Mouse (Mus musculus) G1E (cell line): ENCODE measurements at regions not wholly inside any gene's neighbourhood (a gene's known extent, or its start where the extent isn't known, plus 50 kb on each side); places are given as distances from the start of the nearest gene placed in this dataset.

Source experiments
- CTCF ChIP-seq: IDR thresholded peaks from 2 replicates; pipeline ENCODE4 v1.5.1; 2012; ENCODE audit warnings: low read depth, low read length, inconsistent platforms, mixed read lengths
- GATA1 ChIP-seq: IDR thresholded peaks from 2 replicates; pipeline ENCODE4 v1.6.1; 2012; ENCODE audit warnings: borderline replicate concordance, low read length, inconsistent platforms, mixed read lengths
- GATA2 ChIP-seq: IDR thresholded peaks from 2 replicates; pipeline ENCODE4 v1.6.1; 2012; ENCODE audit warnings: low read depth, low read length, inconsistent platforms, borderline replicate concordance

DNA sequence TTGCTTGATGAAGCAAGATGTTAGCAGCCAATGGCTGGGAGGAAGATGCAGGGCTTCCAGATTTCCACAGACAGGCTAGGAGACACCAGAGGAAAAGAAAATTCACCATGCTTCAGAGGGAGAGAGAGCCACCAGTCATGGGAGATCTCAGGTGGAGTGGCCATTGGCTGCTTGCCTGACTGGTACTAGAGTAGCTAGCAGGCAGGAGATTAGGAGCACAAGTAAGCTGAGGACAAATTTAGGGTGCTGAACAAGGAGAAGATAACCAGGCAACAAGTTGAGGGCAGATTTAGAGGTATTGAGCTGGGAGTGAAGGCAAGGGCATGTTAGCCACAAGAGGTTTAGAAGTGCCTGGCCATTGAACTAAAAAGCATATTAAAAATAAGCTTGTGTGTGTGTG lies 63.3 kb upstream of the Pou3f3 start:
- TF ChIP-seq CTCF (no peak), GATA1 (no peak), GATA2 (no peak)
